Mouse (Mus musculus): ENCODE data around the gene Ilf3.

GRCm38 (mm10) chr9:21437577-21437976, 69.9 kb downstream of the Ilf3 start:
- TF ChIP-seq CTCF (IDR thresholded peaks at IDR 0.05; ENCODE audit: low read depth, low read length) (no peak), POLR2A (IDR thresholded peaks at IDR 0.05; ENCODE audit: extremely low read depth, insufficient read depth, low read length) (no peak)
